Mouse (Mus musculus): Measurements from ENCODE around the gene Gm21394. TPM values are rescaled to one million over a fixed set of nuclear protein-coding genes. Genes with fewer than 3 reads are reported as not detected.
"Not testable (repeated sequence)": the region's sequence is repeated elsewhere in the genome, so short reads cannot be mapped to it uniquely, and the experiment has no call there.

The Gm21394 gene
- polyA plus RNA-seq (2015; fragmentation: Nextera tagmentation; extraction: Ambion mirVana), result not detected in 2 replicates

DNA sequence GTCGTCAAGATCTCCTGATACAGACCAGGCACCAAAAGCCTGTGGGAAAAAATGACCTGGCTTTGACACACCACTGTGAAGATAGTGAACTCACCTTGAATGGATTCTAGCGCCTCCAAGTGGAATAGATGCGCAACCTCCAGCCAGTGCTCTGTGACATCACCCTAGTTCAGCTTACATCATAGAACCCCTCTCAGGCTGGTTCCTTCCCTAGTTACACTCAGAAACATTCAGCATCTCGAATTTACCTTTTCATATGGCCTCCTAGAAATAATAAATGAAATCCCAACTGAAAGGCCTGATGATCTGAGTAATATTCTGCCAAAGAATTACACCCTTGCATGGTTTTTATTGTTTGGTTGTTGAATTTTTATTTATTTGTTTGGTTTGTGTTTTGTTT is at the start of gene Gm21394:
TSS of gene Gm21394 (minus strand) at position 101 of the 400 bp plus-strand sequence.
- not testable (repeated sequence) for DNase-seq (ENCODE audit: low spot score)

Other genes starting within 250 kb of the Gm21394 start
- not detected in 2 replicates for gene Gm21409, start 181.8 kb upstream of the Gm21394 start, polyA plus RNA-seq (2015; fragmentation: Nextera tagmentation; extraction: Ambion mirVana)